Mouse (Mus musculus): ENCODE data around the gene Minpp1. TPM values are rescaled to one million over a fixed set of nuclear protein-coding genes. Genes with fewer than 3 reads are reported as not detected.
A peak's percentile ranks its signal among the peaks of the same experiment; 100 is the strongest.

The Minpp1 gene
- total RNA-seq, 2 experiments from 2014 or later, result 66.8 to 70.2 TPM

DNA sequence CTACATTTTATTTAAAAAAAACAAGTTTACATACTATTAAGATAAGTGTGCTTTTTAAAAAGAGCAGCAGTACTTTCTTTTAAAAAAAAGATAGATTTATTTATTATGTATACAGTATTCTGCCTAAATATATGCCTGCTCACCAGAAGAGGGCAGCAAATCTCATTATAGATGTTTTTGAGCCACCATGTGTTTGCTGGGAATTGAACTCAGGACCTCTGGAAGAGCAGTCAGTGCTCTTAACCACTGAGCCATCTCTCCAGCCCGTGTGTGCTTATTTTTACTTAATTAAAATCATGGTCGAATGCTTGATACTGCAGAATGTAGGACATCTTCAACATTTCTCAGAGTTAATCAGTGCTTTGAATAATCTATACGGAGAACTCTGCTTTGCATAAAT is 35.9 kb downstream of the Minpp1 start:
- intact Hi-C loops (cut with DNase I), result no loop called here
- no peak for DNase-seq (ENCODE audit: low spot score in 2 of 2)

DNA sequence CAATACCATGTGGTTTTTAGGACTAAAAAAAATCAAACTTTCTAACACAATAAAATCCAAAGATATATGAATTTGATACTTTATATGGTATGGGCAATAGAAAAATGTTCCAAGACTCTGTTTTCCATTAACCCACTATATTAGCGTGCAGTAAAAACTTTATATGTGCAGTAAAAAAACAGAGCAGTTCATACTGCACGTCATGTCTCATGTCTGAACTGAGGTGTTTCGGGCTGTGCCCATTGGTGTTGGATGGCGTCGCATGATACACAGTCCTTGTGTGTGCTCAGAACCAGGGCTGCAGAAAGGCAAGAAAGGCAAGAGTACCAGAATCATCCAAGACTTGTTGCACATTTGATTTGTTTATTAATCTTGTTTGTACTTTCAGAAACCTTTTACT is 36.7 kb downstream of the Minpp1 start:
- intact Hi-C loops (cut with DNase I), result no loop called here
- no peak for DNase-seq (ENCODE audit: low spot score in 2 of 2)

GRCm38 (mm10) chr19:32522753-32523307 is 37.3 kb downstream of the Minpp1 start:
- no peak for DNase-seq (ENCODE audit: low spot score in 2 of 2)
- intact Hi-C loops (cut with DNase I), result no loop called here

DNA sequence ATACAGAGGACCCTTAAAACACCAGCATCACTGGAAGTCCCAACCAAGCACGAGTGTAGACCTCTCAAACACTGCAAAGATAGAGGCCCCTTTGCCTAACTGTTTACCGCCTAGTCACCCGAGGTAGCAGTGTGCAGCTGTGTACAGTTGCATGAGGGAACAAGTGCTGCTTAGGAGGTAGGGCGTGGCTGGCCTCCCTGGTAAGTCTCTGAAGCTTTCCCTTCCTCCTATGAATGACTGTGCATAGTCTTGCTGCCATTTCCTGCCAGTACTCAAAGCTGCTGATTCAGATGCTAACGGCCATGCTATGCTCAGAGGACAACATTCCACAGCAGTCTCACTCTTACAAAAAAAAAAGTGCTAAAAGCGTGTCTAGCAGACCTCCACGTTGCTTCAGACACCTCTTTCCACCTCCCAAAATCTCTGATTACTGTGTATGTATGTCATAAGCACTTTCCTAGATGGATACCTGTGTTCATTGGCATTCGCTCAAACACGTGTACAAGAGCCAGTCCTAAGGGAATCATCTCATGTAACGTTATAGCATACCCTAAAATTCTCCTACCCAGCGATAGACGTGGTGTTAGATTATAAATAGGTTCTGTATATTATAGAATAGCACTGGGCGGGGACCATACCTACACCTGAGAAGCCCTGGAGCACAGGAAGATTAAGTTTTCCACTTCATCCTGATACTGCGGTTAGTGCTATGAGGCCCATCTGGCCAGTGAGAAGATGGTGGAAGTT is 38.4 kb downstream of the Minpp1 start:
- intact Hi-C loops (cut with DNase I), result no loop called here
- DNase-seq (ENCODE audit: low spot score in 2 of 2), result no peak

DNA sequence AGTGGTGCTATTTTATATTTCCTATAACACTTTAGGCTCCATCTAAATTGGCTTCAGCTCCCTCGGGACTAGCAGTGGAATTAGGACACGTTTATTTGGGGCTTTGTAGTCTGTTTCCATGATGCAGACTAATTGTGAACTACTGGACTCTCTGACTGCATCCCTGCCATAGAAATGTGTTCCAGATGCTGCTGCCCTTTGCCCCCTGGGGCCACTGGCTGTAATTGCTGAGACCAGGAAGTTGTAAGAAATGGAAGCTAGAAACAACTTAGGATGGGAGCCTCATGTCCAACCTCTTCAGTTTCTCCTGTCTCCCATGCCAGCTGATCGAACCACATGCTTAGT is 38.9 kb downstream of the Minpp1 start:
- DNase-seq (ENCODE audit: low spot score in 2 of 2), result no peak
- intact Hi-C loops (cut with DNase I), result no loop called here

- intact Hi-C loops (cut with DNase I), result no loop called here
- no peak for DNase-seq (ENCODE audit: low spot score in 2 of 2)
These were observed 41.6 kb downstream of the Minpp1 start for GRCm38 (mm10) chr19:32527139-32527538.

DNA sequence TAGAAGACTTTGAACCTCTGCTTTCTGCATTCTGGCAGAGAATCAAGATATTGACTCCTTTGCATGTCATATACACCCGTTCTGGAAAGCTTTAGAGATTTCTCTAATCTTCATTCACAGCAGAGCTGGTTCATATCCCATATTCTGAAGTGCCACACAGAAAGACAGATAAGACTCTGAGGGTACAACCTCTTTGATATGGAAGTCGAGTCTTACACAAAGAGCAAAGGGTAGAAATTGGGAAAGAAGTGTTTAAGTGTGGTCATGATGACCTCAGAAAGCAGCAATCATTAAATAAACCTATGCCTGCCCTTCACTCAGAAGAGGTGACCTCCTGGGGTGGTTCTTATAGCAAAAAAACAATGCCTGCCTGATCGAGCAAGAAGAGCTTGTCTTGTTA is 43.2 kb downstream of the Minpp1 start:
- DNase-seq (ENCODE audit: low spot score in 2 of 2), result no peak
- intact Hi-C loops (cut with DNase I), result no loop called here

GRCm38 (mm10) chr19:32529252-32529942 is 43.8 kb downstream of the Minpp1 start:
- intact Hi-C loops (cut with DNase I), result no loop called here
- no peak for DNase-seq (ENCODE audit: low spot score in 2 of 2)

DNA sequence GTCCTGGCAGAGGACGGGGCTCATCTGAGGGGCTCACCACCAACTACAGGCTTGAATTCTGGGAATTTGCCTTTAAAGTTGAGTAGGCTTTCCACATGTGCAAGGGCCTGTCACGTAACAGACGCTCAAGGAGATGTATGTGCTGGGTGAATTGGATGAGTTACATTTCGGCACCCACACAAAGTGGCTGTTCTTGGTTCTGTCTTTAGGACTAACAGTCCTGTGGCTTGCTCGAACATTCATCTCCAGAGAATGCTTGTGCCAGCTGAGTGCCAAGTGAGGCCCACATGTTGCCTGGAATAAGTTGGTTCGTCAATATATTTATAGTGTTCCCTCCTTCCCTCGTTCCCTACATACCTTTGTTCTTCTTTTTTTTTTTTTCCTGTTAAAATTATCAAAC is 44.7 kb downstream of the Minpp1 start:
- peak; percentile 29 to 45 for DNase-seq (ENCODE audit: low spot score in 2 of 2)
- intact Hi-C loops (cut with DNase I), result no loop called here

- intact Hi-C loops (cut with DNase I), result no loop called here
- no peak for DNase-seq (ENCODE audit: low spot score in 2 of 2)
These were observed 46.8 kb downstream of the Minpp1 start for GRCm38 (mm10) chr19:32532331-32532730.

DNA sequence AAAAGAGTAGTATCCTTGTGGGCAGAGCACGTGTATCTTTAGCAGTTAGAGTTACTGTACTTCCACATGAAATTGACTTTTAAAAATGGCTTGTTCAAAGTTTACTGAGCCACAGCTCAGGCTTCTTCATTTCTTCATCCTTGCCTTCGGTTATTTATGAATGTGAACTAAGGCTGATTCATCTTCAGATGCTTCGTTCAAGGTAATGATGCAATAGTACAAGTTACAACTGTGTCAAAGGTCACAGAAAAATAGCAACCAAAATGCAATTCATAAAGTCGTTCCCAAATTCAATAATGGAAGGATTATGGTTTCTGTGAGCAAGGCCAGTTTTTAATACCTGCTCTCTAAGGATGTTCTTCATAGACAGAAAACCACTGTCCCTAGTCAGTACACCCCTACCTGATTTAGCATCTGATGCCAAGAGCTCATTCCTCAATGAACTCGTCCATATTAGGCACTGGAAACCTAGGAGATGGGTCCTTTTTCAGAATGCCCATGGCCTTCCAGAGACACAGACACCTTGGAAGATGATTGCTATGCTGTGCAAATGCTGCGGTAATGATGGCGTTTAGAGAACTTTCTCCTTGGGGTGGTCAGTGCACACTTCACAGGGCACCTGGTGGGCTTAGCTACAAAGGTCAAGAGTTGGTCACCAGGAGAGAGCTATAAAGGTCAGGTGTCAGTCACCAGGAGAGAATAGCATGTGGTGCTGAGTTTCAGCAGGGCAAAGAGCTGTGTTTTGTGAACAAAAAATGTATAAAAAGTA is 47.4 kb downstream of the Minpp1 start:
- intact Hi-C loops (cut with DNase I), result no loop called here

DNA sequence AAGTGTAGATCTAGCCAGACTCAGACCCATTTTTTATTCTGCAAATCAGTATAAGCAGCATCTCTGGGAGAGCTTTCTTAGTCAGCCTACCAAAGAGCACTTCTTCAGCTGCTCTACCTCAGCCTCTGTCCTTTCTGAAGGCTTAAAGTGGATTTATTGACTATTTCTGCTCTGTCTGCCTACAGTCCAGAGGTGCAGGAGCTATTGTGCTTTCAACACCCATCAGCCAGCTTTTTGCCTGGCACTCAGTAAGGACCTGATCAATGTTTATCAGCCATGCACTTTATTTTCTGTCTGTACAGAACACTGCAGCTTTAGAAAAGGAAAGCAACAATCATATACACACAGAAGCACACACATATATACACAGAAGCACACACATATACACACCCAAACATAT is 49.3 kb downstream of the Minpp1 start:
- DNase-seq (ENCODE audit: low spot score in 2 of 2), result no peak
- intact Hi-C loops (cut with DNase I), result no loop called here

More for the DNA sequence above, 47.4 kb downstream of the Minpp1 start:
- DNase-seq (ENCODE audit: low spot score in 2 of 2), result no peak

DNA sequence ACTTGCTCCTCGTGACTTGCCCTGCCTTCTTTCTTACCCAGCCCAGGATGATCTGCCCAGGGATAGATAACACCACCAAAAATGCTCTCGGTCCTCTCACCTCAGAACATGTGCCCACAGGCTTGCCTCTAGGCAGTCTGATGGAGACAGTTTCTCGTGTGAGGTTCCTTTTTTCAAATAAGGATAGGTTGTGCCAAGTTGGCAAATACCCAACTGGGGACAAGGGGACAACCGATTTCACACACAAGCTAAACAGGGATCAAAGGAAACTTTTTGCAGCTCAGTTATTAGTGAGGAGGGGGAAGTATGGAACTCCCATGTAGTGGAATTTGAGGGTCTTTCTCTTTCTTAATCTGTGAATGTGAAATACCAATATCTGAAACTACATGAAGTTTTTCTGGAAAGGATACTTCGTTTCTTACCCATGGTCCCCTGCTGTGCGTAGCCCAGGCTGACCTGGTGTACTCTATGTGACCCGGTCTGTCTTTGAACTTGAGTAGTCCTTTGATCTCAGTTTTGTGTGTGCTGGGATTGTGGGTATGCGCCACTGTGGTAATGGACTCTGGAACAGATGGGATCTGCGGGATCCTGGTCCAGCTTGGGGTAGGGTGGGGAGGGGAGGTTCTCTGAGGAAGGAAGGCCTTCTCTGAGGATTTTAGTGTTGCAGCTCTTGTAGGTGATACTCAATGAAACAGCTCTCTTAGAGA is 57.4 kb downstream of the Minpp1 start:
- DNase-seq (ENCODE audit: low spot score in 2 of 2), result no peak
- intact Hi-C loops (cut with DNase I), result no loop called here

GRCm38 (mm10) chr19:32547396-32547795 is 61.8 kb downstream of the Minpp1 start:
- intact Hi-C loops (cut with DNase I), result no loop called here
- no peak for DNase-seq (ENCODE audit: low spot score in 2 of 2)

DNA sequence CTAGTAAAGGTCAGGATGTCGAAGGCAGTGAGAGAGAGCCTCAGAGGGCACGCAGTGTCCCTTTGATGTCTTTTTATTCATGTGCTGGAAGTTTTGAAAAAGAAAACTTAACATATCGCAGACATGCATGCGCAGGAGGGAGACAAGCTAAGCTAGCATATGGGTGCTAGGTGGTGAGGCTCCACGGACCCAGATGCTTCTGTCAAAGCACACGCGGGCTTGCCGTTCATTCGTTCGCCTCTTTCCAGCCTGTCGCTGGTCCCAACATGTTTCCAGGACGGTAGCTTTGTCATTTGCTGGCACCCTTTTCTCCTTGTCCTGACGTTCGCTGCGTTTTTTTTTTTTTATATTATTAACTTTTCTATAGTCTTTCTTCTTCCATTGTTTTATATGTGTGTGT is 62.6 kb downstream of the Minpp1 start:
- intact Hi-C loops (cut with DNase I), result no loop called here
- DNase-seq (ENCODE audit: low spot score in 2 of 2), result no peak

DNA sequence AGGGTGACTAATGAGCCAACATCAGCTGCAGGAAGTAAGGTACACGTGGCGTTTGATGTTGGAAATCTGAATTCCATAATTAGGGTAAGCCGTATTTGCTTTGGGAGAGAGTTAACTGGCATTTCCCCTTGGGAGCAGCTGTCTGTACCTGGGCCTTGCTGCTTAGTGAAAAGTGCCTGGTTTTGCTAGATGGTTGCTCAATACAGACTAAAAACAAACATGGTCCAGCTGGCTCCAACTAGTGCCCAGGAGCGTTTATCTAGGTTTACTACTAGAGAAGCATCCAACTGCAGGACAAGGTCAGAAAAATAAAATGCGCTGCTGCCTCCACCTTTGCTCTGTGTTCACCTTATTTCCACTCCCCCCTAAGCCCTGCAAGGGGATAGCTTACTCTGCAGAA is 64.9 kb downstream of the Minpp1 start:
- no peak for DNase-seq (ENCODE audit: low spot score in 2 of 2)
- intact Hi-C loops (cut with DNase I), result no loop called here

DNA sequence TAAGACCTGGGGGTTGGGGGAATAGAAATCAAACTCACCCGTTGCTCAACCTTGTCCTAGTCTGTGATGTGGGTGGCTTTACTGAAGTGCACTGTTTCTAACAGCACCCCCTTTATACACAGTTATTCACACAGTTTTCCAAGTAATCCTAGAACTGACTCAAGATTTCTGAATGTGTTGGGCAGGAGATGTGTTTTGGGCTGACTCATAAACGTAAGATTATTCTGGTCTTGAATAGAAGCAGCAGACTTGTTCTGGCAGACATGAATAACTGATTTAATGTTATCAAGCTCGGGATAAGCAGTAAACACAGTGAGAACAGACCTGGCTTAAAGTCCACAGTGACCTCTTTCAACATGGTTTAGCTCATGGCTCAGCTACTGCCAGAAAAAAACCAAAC is 65.9 kb downstream of the Minpp1 start:
- DNase-seq (ENCODE audit: low spot score in 2 of 2), result peak in 1 of 2 experiments; percentile 14
- intact Hi-C loops (cut with DNase I), result no loop called here

DNA sequence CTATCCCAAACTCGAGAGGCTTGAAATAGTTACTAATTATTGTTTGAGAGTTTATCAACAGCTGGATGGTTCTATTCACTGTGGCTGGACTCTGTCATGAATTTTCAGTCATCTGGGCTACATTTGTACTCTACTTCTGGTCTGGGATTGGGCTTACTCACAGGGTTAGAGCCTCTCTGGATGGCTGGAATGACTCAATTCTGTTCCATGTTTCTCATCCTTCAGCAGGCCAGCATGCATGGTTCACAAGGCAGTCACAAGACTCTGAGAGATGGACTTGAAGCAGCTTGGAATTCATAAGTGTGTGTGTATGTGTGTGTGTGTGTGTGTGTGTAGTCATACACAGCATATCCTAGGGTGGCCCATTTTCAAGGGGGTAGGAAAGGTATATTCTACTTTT is 66.5 kb downstream of the Minpp1 start:
- intact Hi-C loops (cut with DNase I), result no loop called here
- no peak for DNase-seq (ENCODE audit: low spot score in 2 of 2)

- DNase-seq (ENCODE audit: low spot score in 2 of 2), result no peak
- intact Hi-C loops (cut with DNase I), result no loop called here
These were observed 67.7 kb downstream of the Minpp1 start for GRCm38 (mm10) chr19:32553310-32553709.

- intact Hi-C loops (cut with DNase I), result no loop called here
- DNase-seq (ENCODE audit: low spot score in 2 of 2), result peak; percentile 13 to 15
These were observed 69.7 kb downstream of the Minpp1 start for GRCm38 (mm10) chr19:32555257-32555656.

All from left cerebral cortex, postnatal 14 days (tissue).